Mouse (Mus musculus): Measurements from ENCODE around the gene Cdyl.

Cdyl gene

GRCm38 (mm10) chr13:35764559-35764958, 104.9 kb downstream of the Cdyl start:
- no peak for DNase-seq

GRCm38 (mm10) chr13:35765817-35766216, 106.2 kb downstream of the Cdyl start:
- DNase-seq = peak; percentile 8

GRCm38 (mm10) chr13:35769673-35770072, 110.0 kb downstream of the Cdyl start:
- no peak for DNase-seq

GRCm38 (mm10) chr13:35770421-35770820, 110.8 kb downstream of the Cdyl start:
- DNase-seq = peak; percentile 23

- DNase-seq = peak; percentile 61
Measured at GRCm38 (mm10) chr13:35771968-35772382, 112.3 kb downstream of the Cdyl start.

- peak; percentile 25 for DNase-seq
Measured at GRCm38 (mm10) chr13:35773763-35774162, 114.1 kb downstream of the Cdyl start.

GRCm38 (mm10) chr13:35776123-35776522, 116.5 kb downstream of the Cdyl start:
- no peak for DNase-seq

GRCm38 (mm10) chr13:35780714-35781113, 121.1 kb downstream of the Cdyl start:
- DNase-seq = no peak

- DNase-seq = no peak
Measured at GRCm38 (mm10) chr13:35781755-35782154, 122.1 kb downstream of the Cdyl start.

- DNase-seq = peak; percentile 69
Measured at GRCm38 (mm10) chr13:35782949-35783348, 123.3 kb downstream of the Cdyl start.

- no peak for DNase-seq
Measured at GRCm38 (mm10) chr13:35783576-35783975, 123.9 kb downstream of the Cdyl start.

- no peak for DNase-seq
Measured at GRCm38 (mm10) chr13:35784281-35784680, 124.6 kb downstream of the Cdyl start.

- DNase-seq = no peak
Measured at GRCm38 (mm10) chr13:35785330-35785939, 125.8 kb downstream of the Cdyl start.

GRCm38 (mm10) chr13:35786726-35787399, 127.2 kb downstream of the Cdyl start:
- no peak for DNase-seq

GRCm38 (mm10) chr13:35789577-35789976, 129.9 kb downstream of the Cdyl start:
- no peak for DNase-seq

GRCm38 (mm10) chr13:35790431-35790830, 130.8 kb downstream of the Cdyl start:
- DNase-seq = no peak

GRCm38 (mm10) chr13:35794309-35794708, 134.7 kb downstream of the Cdyl start:
- no peak for DNase-seq

- no peak for DNase-seq
Measured at GRCm38 (mm10) chr13:35794774-35795173, 135.1 kb downstream of the Cdyl start.

GRCm38 (mm10) chr13:35795887-35796286, 136.3 kb downstream of the Cdyl start:
- DNase-seq = no peak

GRCm38 (mm10) chr13:35796352-35796751, 136.7 kb downstream of the Cdyl start:
- no peak for DNase-seq

- DNase-seq = no peak
Measured at GRCm38 (mm10) chr13:35797811-35798522, 138.3 kb downstream of the Cdyl start.

GRCm38 (mm10) chr13:35798645-35799044, 139.0 kb downstream of the Cdyl start:
- peak; percentile 62 for DNase-seq

GRCm38 (mm10) chr13:35800270-35800669, 140.6 kb downstream of the Cdyl start:
- DNase-seq = no peak

- no peak for DNase-seq
Measured at GRCm38 (mm10) chr13:35805727-35806126, 146.1 kb downstream of the Cdyl start.

Data from lung, postnatal 14 days (tissue).